Mouse (Mus musculus): ENCODE data around the gene Hk1.

- TF ChIP-seq MAX (IDR thresholded peaks at IDR 0.05; ENCODE audit: low read length) (no peak), CTCF (IDR thresholded peaks at IDR 0.05 in 2 of 3, conservative IDR thresholded peaks at IDR 0.05 in 1 of 3; ENCODE audit: control insufficient read depth in 1 of 3, insufficient read depth in 1 of 3, low read depth in 2 of 3, low read length in 3 of 3, poor library complexity in 1 of 3, severe bottlenecking in 1 of 3) (no peak), POLR2A (IDR thresholded peaks at IDR 0.05; ENCODE audit: control insufficient read depth in 1 of 2, insufficient read depth in 1 of 2, low read depth in 1 of 2, low read length in 2 of 2, poor library complexity in 1 of 2) (no peak), UBTF (IDR thresholded peaks at IDR 0.05; ENCODE audit: borderline replicate concordance, insufficient read depth, low read depth, low read length) (no peak), MXI1 (IDR thresholded peaks at IDR 0.05; ENCODE audit: low read depth, low read length) (no peak), ZC3H11A (IDR thresholded peaks at IDR 0.05; ENCODE audit: low read depth, low read length) (no peak), GABPA (IDR thresholded peaks at IDR 0.05; ENCODE audit: low read depth, low read length) (no peak), GATA1 (IDR thresholded peaks at IDR 0.05; ENCODE audit: low read depth, low read length) (no peak), TCF12 (IDR thresholded peaks at IDR 0.05; ENCODE audit: low read depth, low read length) (no peak), USF1 (IDR thresholded peaks at IDR 0.05; ENCODE audit: low read depth, low read length) (no peak), MYB (IDR thresholded peaks at IDR 0.05; ENCODE audit: low read depth, low read length) (no peak), BHLHE40 (IDR thresholded peaks at IDR 0.05; ENCODE audit: borderline replicate concordance, low read depth, low read length) (no peak)
Observed at GRCm38 (mm10) chr10:62228126-62228525, 151.6 kb downstream of the Hk1 start.
